Mouse (Mus musculus): Measurements from ENCODE around the gene Qrich1.
A peak's percentile ranks its signal among the peaks of the same experiment; 100 is the strongest.
"Not testable (repeated sequence)": the region's sequence is repeated elsewhere in the genome, so short reads cannot be mapped to it uniquely, and the experiment has no call there.

Gene Qrich1

GRCm38 (mm10) chr9:108591462-108591861, 74.9 kb downstream of the Qrich1 start:
- DNase-seq = no peak

DNA sequence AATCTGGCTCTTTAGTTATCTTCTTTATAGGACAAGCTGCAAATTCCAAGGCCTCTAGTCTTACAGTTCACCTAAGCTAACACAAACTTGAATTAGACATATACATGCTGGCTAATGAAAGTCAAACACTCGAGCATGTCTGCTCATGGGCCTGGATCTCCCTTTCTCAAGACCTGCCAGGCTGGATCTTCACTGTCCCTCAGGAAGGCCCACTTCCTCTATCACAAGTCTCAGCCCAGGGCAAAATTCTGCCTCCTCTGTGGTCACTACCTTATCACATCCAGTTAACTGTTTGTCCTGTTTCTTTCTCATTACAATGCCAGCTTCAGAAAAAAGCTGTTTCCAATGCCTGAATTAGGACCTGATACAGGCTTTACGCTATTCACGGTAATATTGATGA, 77.7 kb downstream of the Qrich1 start:
- no peak for DNase-seq

DNA sequence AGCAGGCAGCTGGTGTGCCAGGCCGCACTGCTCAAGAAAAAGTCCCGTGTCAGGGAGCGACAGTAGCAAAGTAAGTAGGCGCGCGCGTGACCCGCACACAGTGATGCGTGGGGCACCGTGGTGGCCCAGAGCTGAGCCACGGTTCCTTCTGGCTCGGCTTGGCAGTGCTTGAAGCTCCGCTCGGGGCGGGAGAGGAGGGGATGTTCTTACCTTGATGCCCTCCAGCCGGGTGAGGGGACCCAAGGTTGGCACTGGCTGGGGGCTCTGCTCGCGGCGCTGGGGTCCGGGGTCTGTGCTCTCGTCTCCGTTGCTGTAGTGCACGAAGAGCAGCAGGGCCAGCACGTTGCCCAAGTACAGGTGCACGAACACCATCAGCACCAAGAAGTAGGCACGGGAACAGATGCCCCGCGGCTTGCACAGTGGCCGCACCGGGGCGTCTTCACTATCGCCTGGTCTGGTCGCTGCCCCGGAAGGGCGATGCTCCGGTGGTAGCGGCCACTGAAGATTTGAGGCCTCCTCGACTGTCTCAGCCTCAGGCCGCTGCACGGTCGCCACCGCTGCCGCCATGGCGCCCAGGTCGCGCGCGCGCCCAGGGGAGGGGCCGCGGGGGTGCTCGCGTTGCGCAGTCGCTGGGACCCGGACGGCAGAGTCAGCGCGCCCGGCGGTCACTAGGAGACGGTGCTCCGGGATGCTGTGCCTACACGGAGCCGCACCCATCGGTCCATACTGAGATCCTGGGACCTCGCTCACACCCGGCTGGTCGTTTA, 80.6 kb downstream of the Qrich1 start, which contains the start of gene P4htm:
Gene P4htm, minus strand, starts transcription at position 670 of the 767 bp plus-strand sequence.
- peak; percentile 64 for DNase-seq

DNA sequence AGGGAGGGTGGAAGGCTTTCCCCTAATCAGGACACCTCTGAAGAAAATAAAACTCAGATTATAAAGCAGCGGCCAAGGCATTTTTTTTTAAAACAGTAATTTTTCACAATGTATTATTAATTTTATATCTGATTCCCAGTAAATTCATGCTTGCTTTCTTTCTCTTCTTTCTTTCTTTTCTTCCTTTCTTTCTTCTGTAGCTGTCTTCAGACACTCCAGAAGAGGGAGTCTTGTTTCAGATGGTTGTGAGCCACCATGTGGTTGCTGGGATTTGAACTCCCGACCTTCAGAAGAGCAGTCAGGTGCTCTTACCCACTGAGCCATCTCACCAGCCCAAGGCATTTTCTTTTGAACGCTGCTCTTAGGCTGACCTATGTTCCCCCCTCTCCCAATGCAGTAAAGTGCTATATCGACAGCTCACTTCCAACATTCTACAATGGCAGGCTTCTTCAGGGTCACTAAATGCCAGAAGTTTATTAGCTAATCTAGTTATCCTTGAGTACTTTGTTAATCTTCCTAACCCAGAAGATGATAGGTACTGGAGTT, 82.5 kb downstream of the Qrich1 start:
- no peak for DNase-seq

GRCm38 (mm10) chr9:108600011-108600410, 83.4 kb downstream of the Qrich1 start:
- DNase-seq = no peak

DNA sequence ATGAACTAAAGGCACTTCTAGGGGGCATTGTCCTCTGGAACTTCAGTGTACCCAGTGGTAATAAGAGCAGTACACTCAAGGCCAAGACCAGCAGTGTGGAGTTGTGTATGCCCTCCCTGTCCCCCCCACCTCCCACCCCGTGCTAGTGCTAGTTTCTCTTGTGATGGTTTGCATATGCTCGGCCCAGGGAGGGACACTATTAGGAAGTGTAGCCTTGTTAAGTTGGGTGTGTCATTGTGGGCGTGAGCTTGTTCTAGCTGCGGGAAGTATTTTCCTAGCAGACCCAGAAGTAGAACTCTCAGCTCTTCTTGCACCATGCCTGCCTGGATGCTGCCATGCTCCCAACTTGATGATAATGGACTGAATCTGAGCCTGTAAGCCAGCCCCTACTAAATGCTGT, 85.4 kb downstream of the Qrich1 start:
- no peak for DNase-seq

DNA sequence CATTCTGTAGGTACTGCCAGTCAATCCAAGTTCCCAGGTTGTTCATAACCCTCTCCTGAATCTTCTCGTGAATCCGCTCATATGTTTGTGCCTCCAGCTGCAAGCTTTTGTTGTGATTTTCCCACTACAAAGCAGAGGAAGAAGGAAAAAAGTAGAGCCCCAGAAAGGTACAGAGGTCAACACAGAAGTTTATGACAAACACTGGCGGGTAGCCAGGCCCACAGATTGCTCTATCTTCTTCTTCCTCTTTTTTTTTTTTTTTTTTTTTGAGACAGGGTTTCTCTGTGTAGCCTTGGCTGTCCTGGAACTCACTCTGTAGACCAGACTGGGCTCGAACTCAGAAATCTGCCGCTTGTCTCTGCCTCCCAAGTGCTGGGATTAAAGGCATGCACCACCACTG, 91.3 kb downstream of the Qrich1 start:
- not testable (repeated sequence) for DNase-seq

- DNase-seq = no peak
These were observed 92.3 kb downstream of the Qrich1 start for GRCm38 (mm10) chr9:108608889-108609288.

Measured in kidney, adult 18-20 months (tissue).